Mouse (Mus musculus): Measurements from ENCODE around the gene Tram2.

DNA sequence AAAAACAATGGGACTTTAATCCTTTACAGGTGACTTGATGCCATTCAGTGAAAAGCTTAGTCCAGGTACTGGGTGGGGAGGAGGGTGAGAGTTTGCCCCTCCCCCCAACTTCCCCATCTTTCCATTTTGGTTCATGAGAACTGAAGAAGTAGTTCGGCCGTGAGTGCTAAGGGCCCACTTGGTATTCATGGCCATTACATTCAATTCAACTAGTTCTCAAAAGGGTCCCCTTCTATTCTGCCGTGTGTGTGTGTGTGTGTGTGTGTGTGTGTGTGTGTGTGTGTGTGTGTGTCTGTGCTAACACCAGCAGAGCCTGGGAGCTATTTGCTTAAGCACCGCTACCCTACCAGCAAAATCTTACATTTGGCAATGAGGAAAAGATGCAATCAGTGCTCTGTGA lies 94.4 kb downstream of the Tram2 start:
- no peak for TF ChIP-seq POLR2A (IDR thresholded peaks at IDR 0.05; ENCODE audit: borderline replicate concordance, control insufficient read depth, low read depth, low read length)
- TF ChIP-seq CTCF (IDR thresholded peaks at IDR 0.05; ENCODE audit: control insufficient read depth, insufficient read depth, low read length), result no peak

Data from bone marrow, adult 2 months (tissue).